Mouse (Mus musculus) regulatory T cell (primary cell): ENCODE data around the gene Cdkn2a.

ENCODE experiments used
- in situ Hi-C: fragments of 300-600 bp; cut with MboI, MseI; formaldehyde crosslinking; loops from one replicate; pipeline ENCODE4 v1.15.1; 2025; ENCODE audit warnings: high pct_unique_total_duplicates

Gene Cdkn2a

GRCm38 (mm10) chr4:89279641-89280040, 14.8 kb downstream of the Cdkn2a start:
- in situ Hi-C loops, result no loop called here

GRCm38 (mm10) chr4:89277381-89277940, 17.0 kb downstream of the Cdkn2a start:
- in situ Hi-C loops, result no loop called here

GRCm38 (mm10) chr4:89276669-89277219, 17.7 kb downstream of the Cdkn2a start:
- in situ Hi-C loops, result no loop called here

- in situ Hi-C loops, result no loop called here
Measured at GRCm38 (mm10) chr4:89275811-89276584, 18.5 kb downstream of the Cdkn2a start.

GRCm38 (mm10) chr4:89274829-89275548, 19.5 kb downstream of the Cdkn2a start:
- in situ Hi-C loops, result no loop called here

- in situ Hi-C loops, result no loop called here
Measured at GRCm38 (mm10) chr4:89274006-89274405, 20.4 kb downstream of the Cdkn2a start.

- in situ Hi-C loops, result no loop called here
Measured at GRCm38 (mm10) chr4:89273585-89273984, 20.9 kb downstream of the Cdkn2a start.

- in situ Hi-C loops, result no loop called here
Measured at GRCm38 (mm10) chr4:89272961-89273540, 21.4 kb downstream of the Cdkn2a start.

- in situ Hi-C loops, result no loop called here
Measured at GRCm38 (mm10) chr4:89272101-89272718, 22.2 kb downstream of the Cdkn2a start.

- in situ Hi-C loops, result no loop called here
Measured at GRCm38 (mm10) chr4:89257768-89258167, 36.7 kb downstream of the Cdkn2a start.

GRCm38 (mm10) chr4:89234446-89234845, 60.0 kb downstream of the Cdkn2a start:
- in situ Hi-C loops, result no loop called here
